Mouse (Mus musculus) liver, embryonic 15.5 days (tissue): ENCODE results near the gene Sdf4. TPM values are rescaled to one million over a fixed set of nuclear protein-coding genes. Genes with fewer than 3 reads are reported as not detected.

Source experiments
- ATAC-seq: fragments of 200-750 bp; cut with Nextera tagmentation; 2 replicates; pipeline ENCODE4 v1.8.0; 2017; ENCODE audit warnings: moderate number of reproducible peaks, mild to moderate bottlenecking, moderate library complexity; ENCODE audit not compliant: insufficient read depth
- H3K27ac ChIP-seq: fragments of 300-500 bp; sonication (generic); replicated peaks from 2 replicates; pipeline ENCODE4 v1.5.1; 2015; ENCODE audit warnings: mild to moderate bottlenecking, inconsistent platforms
- H3K27me3 ChIP-seq: fragments of 300-500 bp; sonication (generic); 2 replicates; pipeline ENCODE4 v1.6.1; 2015; ENCODE audit warnings: mild to moderate bottlenecking, inconsistent platforms
- H3K36me3 ChIP-seq: fragments of 300-500 bp; sonication (generic); replicated peaks from 2 replicates; pipeline ENCODE4 v1.6.1; 2015; ENCODE audit warnings: moderate library complexity, mild to moderate bottlenecking, inconsistent platforms
- H3K4me1 ChIP-seq: fragments of 300-500 bp; sonication (generic); replicated peaks from 2 replicates; pipeline ENCODE4 v1.6.1; 2015; ENCODE audit warnings: inconsistent platforms
- H3K4me2 ChIP-seq: fragments of 300-500 bp; sonication (generic); 2 replicates; pipeline ENCODE4 v1.6.1; 2015; ENCODE audit warnings: moderate library complexity, mild to moderate bottlenecking, inconsistent platforms
- H3K4me3 ChIP-seq: fragments of 300-500 bp; sonication (generic); replicated peaks from 2 replicates; pipeline ENCODE4 v1.5.1; 2015; ENCODE audit warnings: mild to moderate bottlenecking, inconsistent platforms
- H3K9ac ChIP-seq: fragments of 300-500 bp; sonication (generic); 2 replicates; pipeline ENCODE4 v1.6.1; 2015; ENCODE audit warnings: moderate library complexity, mild to moderate bottlenecking, inconsistent platforms
- H3K9me3 ChIP-seq: fragments of 300-500 bp; sonication (generic); replicated peaks from 2 replicates; pipeline ENCODE4 v1.6.1; 2016; ENCODE audit warnings: inconsistent platforms
- WGBS: fragments of 180-500 bp; shearing (Covaris S2); methylation state at CpG from one replicate; pipeline ENCODE4 v1.1.7; 2015; ENCODE audit warnings: mixed read lengths; ENCODE audit not compliant: insufficient replicate concordance; 5-methylcytosine and 5-hydroxymethylcytosine counted together
- microRNA counts: library from miRNA; unstranded; fragments of <30 nt; microRNA quantifications from one replicate; lab custom pipeline; 2016
- microRNA-seq: library from miRNA; unstranded; fragments of <30 nt; microRNA quantifications from one replicate; pipeline ENCODE4, GENCODE M21; 2016
- polyA plus RNA-seq: library from polyadenylated mRNA; unstranded; fragments of >200 nt; fragmentation: Nextera tagmentation; extraction: Ambion mirVana; gene quantifications from 2 replicates; pipeline ENCODE4 v1.2.1, GENCODE M21; 2015

Gene Sdf4
- polyA plus RNA-seq, 1 experiment from 2014 or later = 77.0 TPM

GRCm38 (mm10) chr4:156054606-156055005, 61.9 kb downstream of the Sdf4 start:
- H3K36me3 ChIP-seq = no peaks in the 10 kb centered on the region
- peaks cover 5% of the 10 kb centered on the region; the same call in 1 of the 2 replicates for H3K4me1 ChIP-seq
- no peaks in the 10 kb centered on the region for H3K27me3 ChIP-seq
- ATAC-seq = no peak
- no peak overlapping the region for H3K9ac ChIP-seq
- H3K9me3 ChIP-seq = no peaks in the 10 kb centered on the region
- 67% methylated on average over 6 of the region's 6 CpGs for WGBS
- no peak overlapping the region for H3K4me3 ChIP-seq
- H3K4me2 ChIP-seq = no peak overlapping the region
- H3K27ac ChIP-seq = no peak overlapping the region

GRCm38 (mm10) chr4:156055173-156055572, 62.5 kb downstream of the Sdf4 start:
- no peaks in the 10 kb centered on the region for H3K36me3 ChIP-seq
- no peak overlapping the region for H3K27ac ChIP-seq
- peaks cover 5% of the 10 kb centered on the region; the same call in 1 of the 2 replicates for H3K4me1 ChIP-seq
- WGBS = 63% methylated on average over 5 of the region's 5 CpGs
- no peak overlapping the region for H3K9ac ChIP-seq
- no peaks in the 10 kb centered on the region for H3K27me3 ChIP-seq
- no peak for ATAC-seq
- no peak overlapping the region for H3K4me3 ChIP-seq
- no peak overlapping the region for H3K4me2 ChIP-seq
- no peaks in the 10 kb centered on the region for H3K9me3 ChIP-seq

- WGBS = 65% methylated on average over 10 of the region's 10 CpGs
- ATAC-seq = no peak
- H3K4me1 ChIP-seq = peaks cover 5% of the 10 kb centered on the region; the same call in 1 of the 2 replicates
- no peak overlapping the region for H3K4me2 ChIP-seq
- no peaks in the 10 kb centered on the region for H3K27me3 ChIP-seq
- H3K9me3 ChIP-seq = no peaks in the 10 kb centered on the region
- no peak overlapping the region for H3K27ac ChIP-seq
- H3K4me3 ChIP-seq = no peak overlapping the region
- H3K36me3 ChIP-seq = no peaks in the 10 kb centered on the region
- no peak overlapping the region for H3K9ac ChIP-seq
These were observed 65.0 kb downstream of the Sdf4 start for GRCm38 (mm10) chr4:156057702-156058101.

- Histone ChIP-seq H3K4me2 (no peak overlapping the region), H3K27me3 (no peaks in the 10 kb centered on the region), H3K9ac (no peak overlapping the region), H3K4me1 (peaks cover 5% of the 10 kb centered on the region; the same call in 1 of the 2 replicates), H3K27ac (no peak overlapping the region), H3K4me3 (no peak overlapping the region), H3K9me3 (no peaks in the 10 kb centered on the region), H3K36me3 (no peaks in the 10 kb centered on the region)
- WGBS = 64% methylated on average over 9 of the region's 9 CpGs
- no peak for ATAC-seq
These were observed 66.2 kb downstream of the Sdf4 start for GRCm38 (mm10) chr4:156058826-156059225.

GRCm38 (mm10) chr4:156059261-156059660, 66.6 kb downstream of the Sdf4 start, which contains the start of gene Ttll10:
Ttll10 (minus strand) TSS chr4:156059414.
- H3K9me3 ChIP-seq = no peaks in the 10 kb centered on the region
- no peak within 1 kb of the TSS for H3K27ac ChIP-seq
- no peaks in the 10 kb centered on the region for H3K27me3 ChIP-seq
- peaks cover 5% of the 10 kb centered on the region; the same call in 1 of the 2 replicates for H3K4me1 ChIP-seq
- no peak within 1 kb of the TSS for H3K4me2 ChIP-seq
- no peaks in the 10 kb centered on the region for H3K36me3 ChIP-seq
- no peak within 1 kb of the TSS for H3K4me3 ChIP-seq
- ATAC-seq = no peak
- H3K9ac ChIP-seq = no peak within 1 kb of the TSS
- WGBS = 38% methylated on average over 5 of the region's 5 CpGs

- Histone ChIP-seq H3K4me3 (no peak overlapping the region), H3K9ac (no peak overlapping the region), H3K27ac (no peak overlapping the region), H3K27me3 (no peaks in the 10 kb centered on the region), H3K9me3 (no peaks in the 10 kb centered on the region), H3K36me3 (no peaks in the 10 kb centered on the region), H3K4me2 (no peak overlapping the region), H3K4me1 (peaks cover 1% of the 10 kb centered on the region; the same call in 1 of the 2 replicates)
- 38% methylated on average over 10 of the region's 10 CpGs for WGBS
- ATAC-seq = no peak
These were observed 67.0 kb downstream of the Sdf4 start for GRCm38 (mm10) chr4:156059713-156060112.

MicroRNAs encoded within 50 kb of the gene (microRNA counts, 519-probe panel; counts per million panel counts)
- microRNA mmu-miR-200a (lab: Ali Mortazavi, UCI) (2,631 counts per million, percentile 50 among the panel's probes with 10 or more counts), microRNA mmu-miR-200b (lab: Ali Mortazavi, UCI) (3,213 counts per million, percentile 64 among the panel's probes with 10 or more counts), microRNA mmu-miR-429 (lab: Ali Mortazavi, UCI) (3,558 counts per million, percentile 71 among the panel's probes with 10 or more counts)

Small RNA genes within 50 kb of the gene (microRNA-seq; reads per million reads assigned to microRNA genes)
- gene Mir200a (237 reads per million, percentile 62 among the genes with 10 or more reads in this experiment), gene Mir200b (1,087 reads per million, percentile 77 among the genes with 10 or more reads in this experiment), gene Mir429 (3,668 reads per million, percentile 87 among the genes with 10 or more reads in this experiment)

Other genes starting within 250 kb of the Sdf4 start
- gene Atad3a, start 231.8 kb upstream of the Sdf4 start, polyA plus RNA-seq = 47.9 and 56.5 TPM in 2 replicates
- 0.33 and 0.54 TPM in 2 replicates for gene Vwa1, start 218.2 kb upstream of the Sdf4 start, polyA plus RNA-seq
- gene Tmem88b, start 207.0 kb upstream of the Sdf4 start, polyA plus RNA-seq = 0.13 and 0.22 TPM in 2 replicates
- 0.07 TPM in 1 of 2 replicates, not detected in the other for gene Ankrd65, start 202.4 kb upstream of the Sdf4 start, polyA plus RNA-seq
- gene Mrpl20, start 190.0 kb upstream of the Sdf4 start, polyA plus RNA-seq = 135 and 141 TPM in 2 replicates
- 65.6 and 77.1 TPM in 2 replicates for gene Ccnl2, start 180.4 kb upstream of the Sdf4 start, polyA plus RNA-seq
- 94.0 and 108 TPM in 2 replicates for gene Aurkaip1, start 161.6 kb upstream of the Sdf4 start, polyA plus RNA-seq
- 7.7 and 9.9 TPM in 2 replicates for gene Mxra8, start 153.2 kb upstream of the Sdf4 start, polyA plus RNA-seq
- gene Dvl1, start 145.5 kb upstream of the Sdf4 start, polyA plus RNA-seq = 5.0 and 6.9 TPM in 2 replicates
- 0.08 and 0.15 TPM in 2 replicates for gene Tas1r3, start 129.5 kb upstream of the Sdf4 start, polyA plus RNA-seq
- 7.5 and 8.9 TPM in 2 replicates for gene Cptp, start 123.4 kb upstream of the Sdf4 start, polyA plus RNA-seq
- gene Ints11, start 123.3 kb upstream of the Sdf4 start, polyA plus RNA-seq = 34.3 and 37.6 TPM in 2 replicates
- gene Pusl1, start 101.1 kb upstream of the Sdf4 start, polyA plus RNA-seq = 14.3 and 15.6 TPM in 2 replicates
- gene Acap3, start 101.0 kb upstream of the Sdf4 start, polyA plus RNA-seq = 6.5 and 8.5 TPM in 2 replicates
- 50.2 and 51.2 TPM in 2 replicates for gene Ube2j2, start 49.0 kb upstream of the Sdf4 start, polyA plus RNA-seq
- 76.3 and 81.9 TPM in 2 replicates for gene C1qtnf12, start 30.6 kb upstream of the Sdf4 start, polyA plus RNA-seq
- gene B3galt6, start 223 bp upstream of the Sdf4 start, polyA plus RNA-seq = 4.4 and 4.6 TPM in 2 replicates
- gene Tnfrsf4, start 21.0 kb downstream of the Sdf4 start, polyA plus RNA-seq = 0.23 and 0.51 TPM in 2 replicates
- gene Tnfrsf18, start 33.3 kb downstream of the Sdf4 start, polyA plus RNA-seq = 0.66 and 0.73 TPM in 2 replicates
- 0.22 and 0.58 TPM in 2 replicates for gene Ttll10, start 66.5 kb downstream of the Sdf4 start, polyA plus RNA-seq
- 10.5 and 12.3 TPM in 2 replicates for gene 9430015G10Rik, start 117.1 kb downstream of the Sdf4 start, polyA plus RNA-seq
- gene Rnf223, start 137.6 kb downstream of the Sdf4 start, polyA plus RNA-seq = 0.08 and 0.18 TPM in 2 replicates
- gene Agrn, start 204.6 kb downstream of the Sdf4 start, polyA plus RNA-seq = 6.7 and 8.6 TPM in 2 replicates
- gene Isg15, start 207.9 kb downstream of the Sdf4 start, polyA plus RNA-seq = 9.8 and 13.4 TPM in 2 replicates
- 1.1 and 1.3 TPM in 2 replicates for gene AW011738, start 210.4 kb downstream of the Sdf4 start, polyA plus RNA-seq
- gene Perm1, start 223.0 kb downstream of the Sdf4 start, polyA plus RNA-seq = 0.20 and 0.32 TPM in 2 replicates
- 4.0 and 4.8 TPM in 2 replicates for gene Plekhn1, start 242.0 kb downstream of the Sdf4 start, polyA plus RNA-seq
- 44.5 and 47.2 TPM in 2 replicates for gene Noc2l, start 243.1 kb downstream of the Sdf4 start, polyA plus RNA-seq